8 mouse cellular contexts compared by ENCODE assay signal in the genomic region with DNA sequence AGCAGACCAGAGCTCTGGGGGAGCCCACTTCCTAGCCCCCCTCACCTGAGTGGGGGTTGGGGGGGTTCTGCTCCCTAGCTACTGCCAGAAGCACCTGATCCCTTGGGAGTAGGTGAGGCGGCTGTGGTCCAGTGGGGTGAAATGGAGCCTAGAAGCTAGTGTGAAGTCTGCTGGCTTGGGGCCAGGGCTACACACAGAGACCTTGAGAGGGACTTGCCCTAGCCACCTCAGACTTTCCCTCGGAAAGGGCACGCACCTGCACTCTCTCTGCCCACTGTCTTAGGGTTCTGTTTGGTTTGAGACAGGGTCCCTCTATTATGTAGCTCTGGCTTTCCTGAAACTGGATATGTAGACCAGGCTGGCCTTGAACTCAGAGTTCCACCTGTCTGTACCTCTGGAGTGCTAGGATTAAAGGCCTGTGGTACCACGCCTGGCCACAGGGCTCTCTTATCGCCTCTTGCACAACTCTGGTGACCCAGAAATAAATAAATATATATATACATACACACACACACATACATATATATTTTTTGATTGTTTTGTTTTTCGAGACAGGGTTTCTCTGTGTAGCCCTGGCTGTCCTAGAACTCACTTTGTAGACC. TPM values are rescaled to one million over a fixed set of nuclear protein-coding genes. Genes with fewer than 3 reads are reported as not detected.
DNase-seq lines count a peak whose midpoint lies in the region; ATAC-seq and TF ChIP-seq lines count a peak whose summit lies in the region.

No protein-coding gene starts in this region.

- H3K27ac ChIP-seq in bone marrow, adult 2 months (ENCODE audit: control insufficient read depth, insufficient read depth, low read depth, low read length, poor library complexity) = peak overlapping the region; percentile 81
- peak overlapping the region; percentile 84 for H3K27ac ChIP-seq in intestine, postnatal 0 days (ENCODE audit: low read depth, low read length)
- peak overlapping the region; percentile 85 for H3K27ac ChIP-seq in liver, postnatal 0 days (ENCODE audit: low read depth)
- peak overlapping the region; percentile 86 for H3K27ac ChIP-seq in neural tube, embryonic 13.5 days (replicated peaks)

- H3K27me3 ChIP-seq in intestine, postnatal 0 days (replicated peaks; ENCODE audit: control insufficient read depth, insufficient read depth, low read length) = no peaks in the 10 kb centered on the region
- no peaks in the 10 kb centered on the region for H3K27me3 ChIP-seq in liver, postnatal 0 days (ENCODE audit: insufficient read depth, low read length)
- H3K27me3 ChIP-seq in neural tube, embryonic 13.5 days = no peaks in the 10 kb centered on the region

- ATAC-seq in intestine, postnatal 0 days = peak; percentile 46
- ATAC-seq in liver, postnatal 0 days = peak; percentile 56
- ATAC-seq in neural tube, embryonic 13.5 days (ENCODE audit: low read depth) = peak; percentile 42

- peak overlapping the region; percentile 81 for H3K4me2 ChIP-seq in intestine, postnatal 0 days (replicated peaks; ENCODE audit: low read depth)
- peak overlapping the region; percentile 96 for H3K4me2 ChIP-seq in liver, postnatal 0 days (ENCODE audit: low read depth, low read length)
- peak overlapping the region; percentile 82 for H3K4me2 ChIP-seq in neural tube, embryonic 13.5 days

- H3K9me3 ChIP-seq in intestine, postnatal 0 days (ENCODE audit: control insufficient read depth) = no peaks in the 10 kb centered on the region
- H3K9me3 ChIP-seq in liver, postnatal 0 days (ENCODE audit: low read length) = no peaks in the 10 kb centered on the region
- no peaks in the 10 kb centered on the region for H3K9me3 ChIP-seq in neural tube, embryonic 13.5 days

- peaks cover 20% of the 10 kb centered on the region; the same call in 1 of the 2 replicates for H3K36me3 ChIP-seq in intestine, postnatal 0 days (ENCODE audit: control insufficient read depth, insufficient read depth)
- peaks cover 22% of the 10 kb centered on the region for H3K36me3 ChIP-seq in liver, postnatal 0 days (replicated peaks; ENCODE audit: insufficient read depth, low read length)
- H3K36me3 ChIP-seq in neural tube, embryonic 13.5 days = peaks cover 25% of the 10 kb centered on the region

- TF ChIP-seq EP300 in liver, postnatal 0 days (IDR thresholded peaks at IDR 0.05; ENCODE audit: low read depth) = no peak

- H3K4me1 ChIP-seq in bone marrow, adult 2 months (ENCODE audit: control insufficient read depth, insufficient read depth, low read length) = no peaks in the 10 kb centered on the region; the same call in 1 of the 2 replicates
- 0 out of 2 replicates have a peak, but pooled peaks cover 4% of the 10 kb centered on the region for H3K4me1 ChIP-seq in intestine, postnatal 0 days (replicated peaks; ENCODE audit: control insufficient read depth, insufficient read depth, low read length)
- peaks cover 23% of the 10 kb centered on the region for H3K4me1 ChIP-seq in liver, postnatal 0 days (ENCODE audit: insufficient read depth)
- H3K4me1 ChIP-seq in neural tube, embryonic 13.5 days (replicated peaks) = peaks cover 20% of the 10 kb centered on the region

- peak overlapping the region; percentile 75 for H3K9ac ChIP-seq in intestine, postnatal 0 days (ENCODE audit: low read depth, low read length)
- peak overlapping the region; percentile 94 for H3K9ac ChIP-seq in liver, postnatal 0 days (replicated peaks)
- H3K9ac ChIP-seq in neural tube, embryonic 13.5 days = peak overlapping the region; percentile 93

- TF ChIP-seq CTCF in bone marrow, adult 2 months (IDR thresholded peaks at IDR 0.05; ENCODE audit: control insufficient read depth, insufficient read depth, low read length) = no peak
- TF ChIP-seq CTCF in intestine, postnatal 0 days (IDR thresholded peaks at IDR 0.05; ENCODE audit: low read depth) = peak; percentile 20; the same call in 1 of the 2 replicates
- 0 out of 2 replicates have a peak, but pooled peaks have one; percentile 7 for TF ChIP-seq CTCF in liver, postnatal 0 days (IDR thresholded peaks at IDR 0.05; ENCODE audit: low read depth)

- no peak for TF ChIP-seq POLR2A in bone marrow, adult 2 months (IDR thresholded peaks at IDR 0.05; ENCODE audit: borderline replicate concordance, control insufficient read depth, low read depth, low read length)

- 10% methylated on average over 6 of the region's 6 CpGs for WGBS in bone marrow, adult 2 months
- WGBS in intestine, postnatal 0 days = 19% methylated on average over 6 of the region's 6 CpGs
- 8% methylated on average over 6 of the region's 6 CpGs for WGBS in liver, postnatal 0 days (ENCODE audit: insufficient replicate concordance)
- 34% methylated on average over 6 of the region's 6 CpGs for WGBS in neural tube, embryonic 13.5 days

- DNase-seq in right cerebral cortex, postnatal 10 days (ENCODE audit: low spot score in 2 of 2) = peak; percentile 61 to 70
- no peak for DNase-seq in right cerebral cortex, postnatal 25 days
- peak; percentile 71 for DNase-seq in gastrocnemius, postnatal 10 days
- DNase-seq in liver, postnatal 0 days = peak; percentile 69
- DNase-seq in layer of hippocampus, postnatal 14 days (ENCODE audit: low spot score in 2 of 2) = no peak

- H3K4me3 ChIP-seq in bone marrow, adult 2 months (replicated peaks; ENCODE audit: control insufficient read depth, low read depth, low read length) = peak overlapping the region; percentile 92
- H3K4me3 ChIP-seq in intestine, postnatal 0 days (ENCODE audit: low read depth, low read length) = peak overlapping the region; percentile 70
- peak overlapping the region; percentile 80 for H3K4me3 ChIP-seq in liver, postnatal 0 days (ENCODE audit: low read depth, low read length)
- H3K4me3 ChIP-seq in neural tube, embryonic 13.5 days = peak overlapping the region; percentile 72

RNA-seq across cellular contexts. Expression of gene Psme1, which starts 0.8 kb away (rescaled TPM):
- polyA plus RNA-seq in bone marrow, adult 2 months (2011; ENCODE audit: insufficient read depth, insufficient read length, low replicate concordance, missing spikeins) = 187 and 268 TPM in 2 replicates
- total RNA-seq in gastrocnemius, postnatal 10 days (2021) = 10 to 100 TPM; 56.3 to 58.7 TPM
- polyA plus RNA-seq in intestine, postnatal 0 days (2015; fragmentation: Nextera tagmentation; extraction: Ambion mirVana) = 283 and 287 TPM in 2 replicates
- polyA plus RNA-seq in liver, postnatal 0 days (2015; fragmentation: Nextera tagmentation; extraction: Ambion mirVana) = 162 and 180 TPM in 2 replicates
- polyA plus RNA-seq in neural tube, embryonic 13.5 days (2015; fragmentation: Nextera tagmentation; extraction: Ambion mirVana) = 167 and 179 TPM in 2 replicates
- 10 to 100 TPM; 59.8 to 64.3 TPM for total RNA-seq in layer of hippocampus, postnatal 14 days (2021)

RNA-seq across cellular contexts. Expression of gene Fitm1, which starts 3.4 kb away (rescaled TPM):
- polyA plus RNA-seq in bone marrow, adult 2 months (2011; ENCODE audit: insufficient read depth, insufficient read length, low replicate concordance, missing spikeins) = not detected in 2 replicates
- 100 to 1,000 TPM; 403 to 446 TPM for total RNA-seq in gastrocnemius, postnatal 10 days (2021)
- polyA plus RNA-seq in intestine, postnatal 0 days (2015; fragmentation: Nextera tagmentation; extraction: Ambion mirVana) = 0.48 and 0.52 TPM in 2 replicates
- polyA plus RNA-seq in liver, postnatal 0 days (2015; fragmentation: Nextera tagmentation; extraction: Ambion mirVana) = 1.8 and 4.6 TPM in 2 replicates
- 1.0 and 3.2 TPM in 2 replicates for polyA plus RNA-seq in neural tube, embryonic 13.5 days (2015; fragmentation: Nextera tagmentation; extraction: Ambion mirVana)
- total RNA-seq in layer of hippocampus, postnatal 14 days (2021) = not detected

RNA-seq across cellular contexts. Expression of gene Emc9, which starts 6.3 kb away (rescaled TPM):
- polyA plus RNA-seq in bone marrow, adult 2 months (2011; ENCODE audit: insufficient read depth, insufficient read length, low replicate concordance, missing spikeins) = 12.3 and 48.5 TPM in 2 replicates
- 10 to 100 TPM; 45.2 to 49.9 TPM for total RNA-seq in gastrocnemius, postnatal 10 days (2021)
- 21.6 TPM in 2 replicates for polyA plus RNA-seq in intestine, postnatal 0 days (2015; fragmentation: Nextera tagmentation; extraction: Ambion mirVana)
- 17.3 and 19.2 TPM in 2 replicates for polyA plus RNA-seq in liver, postnatal 0 days (2015; fragmentation: Nextera tagmentation; extraction: Ambion mirVana)
- polyA plus RNA-seq in neural tube, embryonic 13.5 days (2015; fragmentation: Nextera tagmentation; extraction: Ambion mirVana) = 20.4 and 24.5 TPM in 2 replicates
- total RNA-seq in layer of hippocampus, postnatal 14 days (2021) = 10 to 100 TPM; 39.0 to 42.3 TPM

RNA-seq across cellular contexts. Expression of gene Psme2, which starts 12.1 kb away (rescaled TPM):
- polyA plus RNA-seq in bone marrow, adult 2 months (2011; ENCODE audit: insufficient read depth, insufficient read length, low replicate concordance, missing spikeins) = 152 and 175 TPM in 2 replicates
- total RNA-seq in gastrocnemius, postnatal 10 days (2021) = 10 to 100 TPM; 74.4 to 85.8 TPM
- polyA plus RNA-seq in intestine, postnatal 0 days (2015; fragmentation: Nextera tagmentation; extraction: Ambion mirVana) = 481 and 514 TPM in 2 replicates
- polyA plus RNA-seq in liver, postnatal 0 days (2015; fragmentation: Nextera tagmentation; extraction: Ambion mirVana) = 222 and 231 TPM in 2 replicates
- 178 and 199 TPM in 2 replicates for polyA plus RNA-seq in neural tube, embryonic 13.5 days (2015; fragmentation: Nextera tagmentation; extraction: Ambion mirVana)
- 10 to 100 TPM; 48.3 to 51.6 TPM for total RNA-seq in layer of hippocampus, postnatal 14 days (2021)

RNA-seq across cellular contexts. Expression of gene Rnf31, which starts 12.7 kb away (rescaled TPM):
- polyA plus RNA-seq in bone marrow, adult 2 months (2011; ENCODE audit: insufficient read depth, insufficient read length, low replicate concordance, missing spikeins) = 79.5 and 160 TPM in 2 replicates
- 10 to 100 TPM; 15.9 to 16.4 TPM for total RNA-seq in gastrocnemius, postnatal 10 days (2021)
- 18.2 and 24.0 TPM in 2 replicates for polyA plus RNA-seq in intestine, postnatal 0 days (2015; fragmentation: Nextera tagmentation; extraction: Ambion mirVana)
- polyA plus RNA-seq in liver, postnatal 0 days (2015; fragmentation: Nextera tagmentation; extraction: Ambion mirVana) = 8.5 and 9.6 TPM in 2 replicates
- 21.7 and 27.5 TPM in 2 replicates for polyA plus RNA-seq in neural tube, embryonic 13.5 days (2015; fragmentation: Nextera tagmentation; extraction: Ambion mirVana)
- 10 to 100 TPM; 34.6 to 37.0 TPM for total RNA-seq in layer of hippocampus, postnatal 14 days (2021)

Comparison
In these comparisons a context has a peak if more than half of its experiments do, and no peak if none do; other contexts are left out.
1. DNase-seq: peak in right cerebral cortex, postnatal 10 days (2 of 2), gastrocnemius, postnatal 10 days (single experiment) and liver, postnatal 0 days (single experiment); none in right cerebral cortex, postnatal 25 days (single experiment) and layer of hippocampus, postnatal 14 days (0 of 2).
2. Peak in every context shown above with its lines, with median percentiles within 50 percentile points of each other: H3K27ac ChIP-seq, H3K4me3 ChIP-seq, ATAC-seq, H3K4me2 ChIP-seq and H3K9ac ChIP-seq.